Comparison of ENCODE assay signal across 21 mouse cellular contexts in the genomic region with DNA sequence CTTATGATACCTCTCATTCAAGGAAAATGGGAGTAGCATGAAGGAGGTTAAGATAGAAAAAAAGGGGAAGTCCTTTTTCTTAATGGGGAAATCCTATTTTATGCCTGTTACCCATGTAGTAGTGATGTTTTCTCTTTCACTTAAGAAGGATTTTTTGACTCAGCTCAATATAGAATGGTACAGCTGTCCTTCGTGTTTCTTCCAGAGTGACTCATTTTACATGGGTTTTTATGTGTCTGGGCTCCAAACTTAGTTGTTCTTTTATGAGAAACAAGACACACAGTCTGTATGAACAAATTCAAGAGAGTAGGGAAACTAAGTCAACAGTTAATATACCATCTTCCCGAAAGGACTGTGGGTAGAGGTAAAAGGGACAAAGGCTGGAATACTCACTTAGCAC.
DNase-seq lines count a peak whose midpoint lies in the region; ATAC-seq lines count a peak whose summit lies in the region.
"Had no signal": no experiment of that assay in that cellular context is flagged by ENCODE, and none has a peak within 500 bp of the region (broad histone marks: within the 10 kb centered on the region; RNA-seq: fewer than 3 reads in every experiment).

No protein-coding gene starts in this region.

- DNase-seq in frontal cortex, postnatal 25 days (ENCODE audit: low spot score in 2 of 2): no peak
- DNase-seq in brain, adult 2 months (ENCODE audit: low read depth, low spot score): peak; percentile 30
- peak; percentile 26 for DNase-seq in telencephalon, adult 2 months (ENCODE audit: low read depth, low spot score)
- no peak for DNase-seq in embryo, embryonic 11 days
- no peak for DNase-seq in MN1 (ENCODE audit: low spot score)
- DNase-seq: adrenal gland, adult 2 months; adrenal gland, adult 8-10 months; adrenal gland, postnatal 10 days; adrenal gland, postnatal 14 days; adrenal gland, postnatal 25 days; adrenal gland, postnatal 36 days; B cell, adult 2 months; cerebellum, adult 11 months; cerebellum, adult 11-12 months; cerebellum, adult 18-20 months; cerebellum, adult 2 months; cerebellum, adult 8-10 months had no signal

- ATAC-seq in frontal cortex, adult (ENCODE audit: low TSS enrichment): peak; percentile 96
- ATAC-seq: activated CD4-positive, CD25-positive, alpha-beta regulatory T cell, adult 4 months; CD4-positive, CD25-positive, alpha-beta regulatory T cell, adult 4 months; Patski had no signal

Comparison
In these comparisons a context has a peak if more than half of its experiments do, and no peak if none do; other contexts are left out.
1. DNase-seq: peak in brain, adult 2 months (single experiment) and telencephalon, adult 2 months (single experiment); none in frontal cortex, postnatal 25 days (0 of 2), embryo, embryonic 11 days (single experiment) and MN1 (single experiment).